Mouse (Mus musculus) forebrain, embryonic 11.5 days (tissue): ENCODE measurements around the gene Acnat2. TPM values are rescaled to one million over a fixed set of nuclear protein-coding genes. Genes with fewer than 3 reads are reported as not detected.
"Not testable (repeated sequence)": the region's sequence is repeated elsewhere in the genome, so short reads cannot be mapped to it uniquely, and the experiment has no call there.

Source experiments
- ATAC-seq: fragments of 200-750 bp; cut with Nextera tagmentation; replicated peaks from 2 replicates; pipeline ENCODE4 v1.8.0; 2017; ENCODE audit warnings: moderate TSS enrichment; ENCODE audit not compliant: low FRiP score
- DNase-seq: peaks from one replicate; pipeline ENCODE4 v3.0.0-alpha.2; 2017; ENCODE audit warnings: low spot score
- H3K27ac ChIP-seq: fragments of 300-500 bp; sonication (generic); 2 replicates; pipeline ENCODE4 v1.5.1; 2014; ENCODE audit warnings: low read depth, low read length
- H3K27me3 ChIP-seq: fragments of 300-500 bp; sonication (generic); 2 replicates; pipeline ENCODE4 v1.6.1; 2014; ENCODE audit warnings: mild to moderate bottlenecking, low read length, mixed read lengths; ENCODE audit not compliant: control insufficient read depth, insufficient read depth
- H3K36me3 ChIP-seq: fragments of 300-500 bp; sonication (generic); 2 replicates; pipeline ENCODE4 v1.6.1; 2014; ENCODE audit warnings: mild to moderate bottlenecking, low read length, moderate library complexity, mixed read lengths; ENCODE audit not compliant: control insufficient read depth, insufficient read depth
- H3K4me1 ChIP-seq: fragments of 300-500 bp; sonication (generic); replicated peaks from 2 replicates; pipeline ENCODE4 v1.6.1; 2014; ENCODE audit warnings: low read length, mixed read lengths; ENCODE audit not compliant: control insufficient read depth, insufficient read depth
- H3K4me2 ChIP-seq: fragments of 300-500 bp; sonication (generic); 2 replicates; pipeline ENCODE4 v1.6.1; 2014; ENCODE audit warnings: low read depth, mild to moderate bottlenecking, low read length, moderate library complexity, mixed read lengths; ENCODE audit not compliant: severe bottlenecking
- H3K4me3 ChIP-seq: fragments of 300-500 bp; sonication (generic); 2 replicates; pipeline ENCODE4 v1.5.1; 2014; ENCODE audit warnings: low read depth, low read length
- H3K9ac ChIP-seq: fragments of 300-500 bp; sonication (generic); 2 replicates; pipeline ENCODE4 v1.6.1; 2014; ENCODE audit warnings: low read length
- H3K9me3 ChIP-seq: fragments of 300-500 bp; sonication (generic); 2 replicates; pipeline ENCODE4 v1.6.1; 2016; ENCODE audit warnings: low read length, mixed read lengths; ENCODE audit not compliant: control insufficient read depth
- WGBS: fragments of 180-500 bp; shearing (Covaris S2); extraction: QIAGEN DNeasy Blood & Tissue Kit; methylation state at CpG from one replicate; pipeline ENCODE4 v1.1.7; 2014; 5-methylcytosine and 5-hydroxymethylcytosine counted together
- polyA plus RNA-seq: library from polyadenylated mRNA; unstranded; fragments of >200 nt; fragmentation: Nextera tagmentation; extraction: Ambion mirVana; gene quantifications from 2 replicates; pipeline ENCODE4 v1.2.1, GENCODE M21; 2014

The Acnat2 gene
- not detected in 2 replicates for polyA plus RNA-seq

DNA sequence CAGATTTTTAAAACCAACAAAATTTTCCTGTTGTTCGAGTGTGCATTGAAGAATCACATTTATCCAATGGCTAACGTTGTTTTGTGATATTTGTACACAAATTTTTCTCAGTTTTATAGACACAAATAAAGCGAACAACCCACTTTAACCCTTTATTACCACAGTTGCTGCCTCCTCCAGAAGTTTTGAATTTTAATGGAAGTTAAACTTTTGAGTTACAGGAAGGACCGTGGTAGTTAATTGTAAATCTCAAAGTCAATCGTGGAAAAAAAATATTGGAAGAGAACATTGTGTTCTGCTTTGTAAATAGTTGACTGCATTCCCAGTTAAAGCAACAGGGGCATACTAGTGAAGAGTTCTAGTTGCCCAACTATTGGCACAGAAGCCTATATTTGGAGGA, at the start of gene Acnat2:
Acnat2 (minus strand) TSS at position 195 of the 400 bp plus-strand sequence.
- not testable (repeated sequence) for H3K4me2 ChIP-seq, H3K4me1 ChIP-seq, DNase-seq, H3K9ac ChIP-seq, H3K4me3 ChIP-seq, H3K36me3 ChIP-seq, H3K27ac ChIP-seq, H3K9me3 ChIP-seq, H3K27me3 ChIP-seq, ATAC-seq
- WGBS: 88% methylated on average over 5 of the region's 5 CpGs

- Histone ChIP-seq H3K27me3 (no peaks in the 10 kb centered on the region), H3K27ac (no peak overlapping the region), H3K9ac (no peak overlapping the region), H3K4me3 (no peak overlapping the region), H3K36me3 (no peaks in the 10 kb centered on the region), H3K9me3 (no peaks in the 10 kb centered on the region), H3K4me1 (no peaks in the 10 kb centered on the region), H3K4me2 (no peak overlapping the region)
- 67% methylated on average over 2 of the region's 2 CpGs for WGBS
- ATAC-seq (no peak), DNase-seq (no peak)
These were observed 48.2 kb upstream of the Acnat2 start for GRCm38 (mm10) chr4:49456171-49456570.

DNA sequence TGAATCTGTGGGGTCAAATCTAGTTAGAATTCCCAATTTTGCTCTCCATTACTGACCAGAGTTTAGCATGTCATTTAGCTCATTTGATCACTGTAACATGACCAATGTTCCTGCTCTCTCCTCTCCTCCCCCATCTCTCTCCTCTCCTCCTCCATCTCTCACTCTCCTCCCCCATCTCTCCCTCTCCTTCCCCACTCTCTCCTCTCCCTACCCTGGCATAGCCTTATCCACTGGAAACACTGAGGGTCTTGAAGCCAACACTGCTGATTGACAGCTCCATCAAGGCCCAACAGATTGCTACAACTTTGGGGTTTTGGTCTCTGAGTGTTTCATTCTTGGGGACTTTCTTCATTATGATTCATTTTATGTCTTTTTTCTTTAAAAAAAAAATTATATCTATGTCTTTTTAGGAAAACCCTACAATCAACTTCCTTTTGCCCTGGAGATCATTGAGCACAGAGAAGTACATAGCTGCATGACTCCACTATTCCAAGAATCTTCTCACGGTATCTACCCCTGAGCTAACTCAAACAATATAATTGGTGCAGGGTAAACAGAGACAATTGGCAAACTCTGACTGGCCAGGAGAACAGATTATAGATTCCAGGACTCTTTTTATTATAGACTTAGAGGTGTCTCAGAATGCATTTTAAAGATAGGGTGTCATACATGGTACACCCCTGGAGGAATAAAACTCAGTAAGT, 44.0 kb upstream of the Acnat2 start:
- no peak for ATAC-seq
- no peaks in the 10 kb centered on the region for H3K27me3 ChIP-seq
- DNase-seq: no peak
- no peaks in the 10 kb centered on the region for H3K36me3 ChIP-seq
- no peak overlapping the region for H3K27ac ChIP-seq
- H3K4me3 ChIP-seq: no peak overlapping the region
- H3K9ac ChIP-seq: no peak overlapping the region
- H3K4me1 ChIP-seq: no peaks in the 10 kb centered on the region
- H3K4me2 ChIP-seq: no peak overlapping the region
- no peaks in the 10 kb centered on the region for H3K9me3 ChIP-seq
- WGBS: 79% methylated on average over 1 of the region's 1 CpGs

DNA sequence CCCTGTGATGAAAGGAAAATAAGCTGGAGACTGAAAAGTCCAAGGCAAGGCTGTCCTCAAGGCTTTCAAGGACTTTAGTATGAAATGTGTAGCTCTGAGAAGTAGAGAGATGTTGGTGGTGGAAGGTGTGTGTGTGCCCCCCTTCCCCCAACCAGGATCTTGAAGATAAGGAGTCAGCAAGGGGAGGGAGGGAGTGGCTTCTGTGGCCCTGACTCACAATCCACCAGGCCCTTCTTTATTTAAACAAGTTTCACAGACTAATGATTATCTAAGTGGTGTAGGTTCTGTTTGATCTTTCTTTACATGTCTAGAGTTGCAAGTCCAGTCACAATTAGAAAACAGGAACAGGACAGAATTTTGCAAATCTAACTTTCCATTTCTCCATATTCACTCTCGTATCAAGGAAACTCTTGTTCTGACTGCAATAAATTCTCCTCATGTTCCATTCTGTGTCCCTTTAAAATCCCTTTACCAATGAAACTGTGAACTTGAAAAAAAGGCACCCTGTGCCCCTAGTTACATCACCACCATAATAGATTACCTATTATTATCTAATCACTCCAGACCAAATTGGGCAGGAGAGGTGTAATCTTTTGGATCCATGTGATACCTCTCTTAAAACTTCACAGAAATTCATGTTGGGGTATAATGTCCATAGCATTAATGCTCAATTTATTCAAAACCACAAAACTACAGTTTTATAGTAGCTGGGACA, 43.3 kb upstream of the Acnat2 start:
- WGBS: no CpG with 5 or more reads among the region's 1 CpGs

GRCm38 (mm10) chr4:49436968-49437367, 29.0 kb upstream of the Acnat2 start:
- H3K4me2 ChIP-seq, H3K4me1 ChIP-seq, H3K27ac ChIP-seq, H3K9ac ChIP-seq, H3K27me3 ChIP-seq, H3K4me3 ChIP-seq, H3K9me3 ChIP-seq, H3K36me3 ChIP-seq, DNase-seq, ATAC-seq: not testable (repeated sequence)
- 91% methylated on average over 3 of the region's 3 CpGs for WGBS

More for the DNA sequence above, 43.3 kb upstream of the Acnat2 start:
- not testable (repeated sequence) for H3K9me3 ChIP-seq, ATAC-seq, H3K27ac ChIP-seq, H3K9ac ChIP-seq, H3K4me1 ChIP-seq, DNase-seq, H3K4me3 ChIP-seq, H3K27me3 ChIP-seq, H3K36me3 ChIP-seq, H3K4me2 ChIP-seq

DNA sequence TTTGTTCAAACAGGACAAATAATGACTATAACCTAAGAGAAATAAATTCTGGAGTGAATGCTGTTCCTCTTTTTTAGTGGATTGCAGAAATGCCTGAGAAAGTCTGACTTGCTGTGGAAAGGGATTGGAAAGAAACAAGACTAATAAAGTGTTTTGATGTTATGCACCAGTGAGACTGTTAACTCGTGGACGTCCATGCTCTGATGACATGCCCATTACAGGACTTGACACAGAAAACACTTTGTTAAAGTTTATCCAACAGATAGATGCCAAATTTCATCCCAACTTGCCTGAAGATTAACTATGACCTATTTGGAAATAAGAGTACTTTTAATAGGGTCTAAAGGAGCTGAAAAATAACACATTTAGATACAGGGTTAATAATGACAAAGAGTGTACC, 2.2 kb upstream of the Acnat2 start:
- not testable (repeated sequence) for H3K36me3 ChIP-seq, H3K9me3 ChIP-seq, H3K4me2 ChIP-seq, DNase-seq, H3K4me1 ChIP-seq, H3K27me3 ChIP-seq, H3K4me3 ChIP-seq, H3K9ac ChIP-seq, H3K27ac ChIP-seq, ATAC-seq
- WGBS: 83% methylated on average over 2 of the region's 2 CpGs

- Histone ChIP-seq H3K9ac (no peak overlapping the region), H3K4me1 (no peaks in the 10 kb centered on the region), H3K27ac (no peak overlapping the region), H3K4me2 (no peak overlapping the region), H3K36me3 (no peaks in the 10 kb centered on the region), H3K9me3 (no peaks in the 10 kb centered on the region), H3K27me3 (no peaks in the 10 kb centered on the region), H3K4me3 (no peak overlapping the region)
- 58% methylated on average over 2 of the region's 2 CpGs for WGBS
- no peak for DNase-seq
- ATAC-seq: no peak
These were observed 21.1 kb downstream of the Acnat2 start for GRCm38 (mm10) chr4:49386873-49387272.

DNA sequence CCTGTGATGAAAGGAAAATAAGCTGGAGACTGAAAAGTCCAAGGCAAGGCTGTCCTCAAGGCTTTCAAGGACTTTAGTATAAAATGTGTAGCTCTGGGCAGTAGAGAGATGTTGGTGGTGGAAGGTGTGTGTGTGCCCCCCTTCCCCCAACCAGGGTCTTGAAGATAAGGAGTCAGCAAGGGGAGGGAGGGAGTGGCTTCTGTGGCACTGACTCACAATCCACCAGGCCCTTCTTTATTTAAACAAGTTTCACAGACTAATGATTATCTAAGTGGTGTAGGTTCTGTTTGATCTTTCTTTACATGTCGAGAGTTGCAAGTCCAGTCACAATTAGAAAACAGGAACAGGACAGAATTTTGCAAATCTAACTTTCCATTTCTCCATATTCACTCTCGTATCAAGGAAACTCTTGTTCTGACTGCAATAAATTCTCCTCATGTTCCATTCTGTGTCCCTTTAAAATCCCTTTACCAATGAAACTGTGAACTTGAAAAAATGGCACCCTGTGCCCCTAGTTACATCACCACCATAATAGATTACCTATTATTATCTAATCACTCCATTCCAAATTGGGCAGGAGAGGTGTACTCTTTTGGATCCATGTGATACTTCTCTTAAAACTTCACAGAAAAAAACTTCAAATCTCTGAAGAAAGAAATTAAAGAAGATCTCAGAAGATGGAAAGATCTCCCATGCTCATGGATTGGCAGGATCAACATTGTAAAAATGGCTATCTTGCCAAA, 24.2 kb downstream of the Acnat2 start:
- 92% methylated on average over 2 of the region's 2 CpGs for whole genome bisulfite sequencing
- H3K4me3 ChIP-seq, H3K27ac ChIP-seq, ATAC-seq, H3K9ac ChIP-seq, H3K9me3 ChIP-seq, H3K4me1 ChIP-seq, H3K4me2 ChIP-seq, H3K27me3 ChIP-seq, DNase-seq, H3K36me3 ChIP-seq: not testable (repeated sequence)
